Mouse (Mus musculus) layer of hippocampus, adult 11-12 months (tissue): ENCODE measurements at regions not wholly inside any gene's neighbourhood (a gene's known extent, or its start where the extent isn't known, plus 50 kb on each side); places are given as distances from the start of the nearest gene placed in this dataset.
A peak's percentile ranks its signal among the peaks of the same experiment; 100 is the strongest.

Experiments
- DNase-seq: peaks from one replicate; pipeline ENCODE4 v3.0.0; 2022; ENCODE audit warnings: low spot score

DNA sequence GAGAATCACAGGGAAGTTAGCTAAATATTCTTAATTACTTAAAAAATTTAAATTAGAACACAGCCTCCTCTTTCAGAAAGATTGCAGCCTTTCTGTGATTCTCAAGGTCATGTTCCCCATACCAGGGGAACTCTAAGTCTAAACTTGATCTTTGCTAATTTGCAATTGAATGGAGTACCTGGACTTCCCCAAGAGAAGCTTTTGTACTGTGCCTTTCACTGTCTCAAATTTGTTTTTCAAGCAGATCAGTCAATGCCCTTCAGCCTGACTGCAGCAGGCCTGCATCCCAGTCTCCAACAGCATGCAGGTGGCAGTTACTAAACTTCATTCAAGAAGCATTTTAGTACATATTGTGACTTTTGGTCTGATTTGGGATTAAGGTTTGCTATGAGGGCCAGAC lies 611.8 kb downstream of the Snca start:
- DNase-seq: no peak

DNA sequence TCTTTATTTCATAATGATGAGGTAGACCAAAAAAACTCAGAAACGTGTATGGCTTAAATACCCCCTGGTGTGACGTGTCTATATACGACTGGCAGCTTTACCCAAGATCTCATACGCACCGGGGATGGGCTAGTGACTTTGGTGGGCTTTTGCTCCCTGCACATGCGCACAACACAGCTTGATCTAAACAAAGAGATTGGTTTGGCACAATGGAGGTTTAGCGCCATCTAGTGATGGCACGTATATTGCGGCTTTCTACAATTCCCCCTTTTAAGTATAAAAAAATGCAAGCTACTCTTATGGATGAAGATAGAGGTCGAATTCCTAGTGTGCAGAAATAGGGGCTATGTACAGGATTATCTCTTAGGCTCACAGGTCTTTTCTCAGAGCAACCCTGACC lies 628.1 kb downstream of the Snca start:
- DNase-seq: peak; percentile 41
